Mouse (Mus musculus): Measurements from ENCODE around the gene Prkn.

GRCm38 (mm10) chr17:11960492-11960891 is 1120.3 kb downstream of the Prkn start:
- TF ChIP-seq CTCF (IDR thresholded peaks at IDR 0.05; ENCODE audit: extremely low read depth, insufficient read depth, low read length) (no peak), POLR2A (IDR thresholded peaks at IDR 0.05; ENCODE audit: extremely low read depth, insufficient read depth, low read length) (no peak)
